Mouse (Mus musculus) myocyte (in vitro differentiated cells): Measurements from ENCODE around the gene Myl7.

Experiments used
- CEBPB ChIP-seq: IDR thresholded peaks from 2 replicates; pipeline ENCODE4 v1.6.1; 2011; ENCODE audit warnings: mild to moderate bottlenecking, moderate library complexity; ENCODE audit not compliant: poor library complexity, insufficient read depth, severe bottlenecking
- E2F4 ChIP-seq: IDR thresholded peaks from one replicate; pipeline ENCODE4 v1.6.1; 2011; ENCODE audit warnings: mild to moderate bottlenecking, control low read depth, moderate library complexity; ENCODE audit not compliant: insufficient read depth
- MAX ChIP-seq: IDR thresholded peaks from one replicate; pipeline ENCODE4 v1.6.1; 2011; ENCODE audit warnings: low read depth, mild to moderate bottlenecking, control low read depth
- MYOG ChIP-seq, 3 experiments: IDR thresholded peaks; one replicate each; pipeline ENCODE4 v1.6.1; 2011; ENCODE audit warnings: control low read depth in 2 of 3, low read depth in 2 of 3, mild to moderate bottlenecking in 2 of 3; ENCODE audit not compliant: insufficient read length in 2 of 3, control insufficient read depth in 1 of 3, insufficient read depth in 1 of 3
- POLR2A ChIP-seq: IDR thresholded peaks from one replicate; pipeline ENCODE4 v1.6.1; 2011; ENCODE audit warnings: low read depth, mild to moderate bottlenecking, control low read depth, moderate library complexity; ENCODE audit not compliant: insufficient read length
- POLR2AphosphoS2 ChIP-seq: IDR thresholded peaks from one replicate; pipeline ENCODE4 v1.6.1; 2011; ENCODE audit warnings: low read depth, control low read depth; ENCODE audit not compliant: insufficient read length
- REST ChIP-seq: IDR thresholded peaks from one replicate; pipeline ENCODE4 v1.6.1; 2011; ENCODE audit warnings: mild to moderate bottlenecking, control low read depth, moderate library complexity; ENCODE audit not compliant: insufficient read depth, insufficient read length
- TCF12 ChIP-seq: IDR thresholded peaks from one replicate; pipeline ENCODE4 v1.6.1; 2011; ENCODE audit warnings: mild to moderate bottlenecking, control low read depth; ENCODE audit not compliant: poor library complexity, insufficient read depth, severe bottlenecking
- USF1 ChIP-seq: IDR thresholded peaks from one replicate; pipeline ENCODE4 v1.6.1; 2011; ENCODE audit warnings: low read depth, mild to moderate bottlenecking, control low read depth, moderate library complexity

- no peak for TF ChIP-seq MYOG (IDR thresholded peaks at IDR 0.05; ENCODE audit: control insufficient read depth in 1 of 3, insufficient read depth in 1 of 3, insufficient read length in 2 of 3, low read depth in 2 of 3)
- TF ChIP-seq POLR2AphosphoS2 = no peak
- TF ChIP-seq POLR2A = no peak
- no peak for TF ChIP-seq CEBPB
- TF ChIP-seq USF1 = no peak
- no peak for TF ChIP-seq E2F4
- TF ChIP-seq MAX = no peak
- no peak for TF ChIP-seq REST
- no peak for TF ChIP-seq TCF12
Measured at GRCm38 (mm10) chr11:5858723-5859122, 39.9 kb downstream of the Myl7 start.
